Mouse (Mus musculus) gastrocnemius, postnatal 4 days (tissue): ENCODE measurements at regions not wholly inside any gene's neighbourhood (a gene's known extent, or its start where the extent isn't known, plus 50 kb on each side); places are given as distances from the start of the nearest gene placed in this dataset.
"Not testable (repeated sequence)": the region's sequence is repeated elsewhere in the genome, so short reads cannot be mapped to it uniquely, and the experiment has no call there.

Experiments used
- DNase-seq, 2 experiments: peaks; one replicate each; pipeline ENCODE4 v3.0.0; 2021 to 2022; ENCODE audit warnings: low spot score in 2 of 2, mixed read lengths in 2 of 2

- DNase-seq = no peak
These were observed 60.9 kb upstream of the Gm14496 start for GRCm38 (mm10) chr2:181930037-181930436.

GRCm38 (mm10) chr2:181930538-181930937 is 60.4 kb upstream of the Gm14496 start:
- not testable (repeated sequence) for DNase-seq

GRCm38 (mm10) chr2:181931077-181931815 is 59.7 kb upstream of the Gm14496 start:
- peak; percentile 77 to 83 for DNase-seq

GRCm38 (mm10) chr2:181931918-181932605 is 58.9 kb upstream of the Gm14496 start:
- peak; percentile 35 to 63 for DNase-seq
